Mouse (Mus musculus) C2C12 (cell line): ENCODE measurements around the gene Hist2h2aa2. TPM values are rescaled to one million over a fixed set of nuclear protein-coding genes. Genes with fewer than 3 reads are reported as not detected.

ENCODE experiments used
- microRNA-seq: library from miRNA; unstranded; fragments of <30 nt; microRNA quantifications from one replicate; pipeline ENCODE4, GENCODE M21; 2019; ENCODE audit warnings: borderline microRNAs expressed
- polyA plus RNA-seq: library from polyadenylated mRNA; unstranded; fragments of >200 nt; fragmentation: generic; extraction: Trizol; gene quantifications from one replicate; pipeline ENCODE4 v1.2.1, GENCODE M21; 2012; ENCODE audit warnings: missing spikeins

Gene Hist2h2aa2
- polyA plus RNA-seq, 1 experiment: 20.3 TPM

Small RNAs within 50 kb of the gene (microRNA-seq; reads per million reads assigned to microRNA genes)
- gene Gm44492: 0.20 reads per million
- gene Gm47311: not detected
- not detected for gene Gm47313

Other genes with a start within 250 kb of the Hist2h2aa2 start
- 103 TPM for gene Plekho1, start 244.3 kb downstream of the Hist2h2aa2 start, polyA plus RNA-seq
- 15.6 TPM for gene Vps45, start 181.8 kb downstream of the Hist2h2aa2 start, polyA plus RNA-seq
- gene Otud7b, start 135.7 kb downstream of the Hist2h2aa2 start, polyA plus RNA-seq: 12.5 TPM
- gene Mtmr11, start 78.3 kb downstream of the Hist2h2aa2 start, polyA plus RNA-seq: 5.1 TPM
- gene Sf3b4, start 67.9 kb downstream of the Hist2h2aa2 start, polyA plus RNA-seq: 136 TPM
- 0.33 TPM for gene Sv2a, start 59.1 kb downstream of the Hist2h2aa2 start, polyA plus RNA-seq
- 76.1 TPM for gene Bola1, start 20.6 kb downstream of the Hist2h2aa2 start, polyA plus RNA-seq
- 0.18 TPM for gene Hist2h2ab, start 20.4 kb downstream of the Hist2h2aa2 start, polyA plus RNA-seq
- gene Hist2h2ac, start 19.4 kb downstream of the Hist2h2aa2 start, polyA plus RNA-seq: 1.9 TPM
- 0.98 TPM for gene Hist2h2be, start 19.2 kb downstream of the Hist2h2aa2 start, polyA plus RNA-seq
- gene Hist2h3c2, start 1.1 kb downstream of the Hist2h2aa2 start, polyA plus RNA-seq: 5.1 TPM
- not detected for gene Hist2h2aa1, start 5.2 kb upstream of the Hist2h2aa2 start, polyA plus RNA-seq
- gene Hist2h3c1, start 6.4 kb upstream of the Hist2h2aa2 start, polyA plus RNA-seq: 0.32 TPM
- 0.89 TPM for gene Hist2h4, start 23.0 kb upstream of the Hist2h2aa2 start, polyA plus RNA-seq
- gene Hist2h3b, start 28.4 kb upstream of the Hist2h2aa2 start, polyA plus RNA-seq: 11.3 TPM
- gene Hist2h2bb, start 29.5 kb upstream of the Hist2h2aa2 start, polyA plus RNA-seq: 3.3 TPM
- gene Fcgr1, start 53.7 kb upstream of the Hist2h2aa2 start, polyA plus RNA-seq: 0.02 TPM
- not detected for gene BC107364, start 212.0 kb upstream of the Hist2h2aa2 start, polyA plus RNA-seq